Mouse (Mus musculus) hindbrain, embryonic 11.5 days (tissue): Measurements from ENCODE around the gene Tsg101. TPM values are rescaled to one million over a fixed set of nuclear protein-coding genes. Genes with fewer than 3 reads are reported as not detected.

ENCODE experiments used
- ATAC-seq: fragments of 200-750 bp; cut with Nextera tagmentation; 2 replicates; pipeline ENCODE4 v1.8.0; 2017; ENCODE audit warnings: mild to moderate bottlenecking, moderate TSS enrichment, moderate library complexity; ENCODE audit not compliant: low FRiP score
- DNase-seq: peaks from one replicate; pipeline ENCODE4 v3.0.0-alpha.2; 2015; ENCODE audit warnings: low spot score
- H3K27ac ChIP-seq: fragments of 300-500 bp; sonication (generic); 2 replicates; pipeline ENCODE4 v1.5.1; 2014; ENCODE audit warnings: mild to moderate bottlenecking, low read depth, low read length
- H3K27me3 ChIP-seq: fragments of 300-500 bp; sonication (generic); 2 replicates; pipeline ENCODE4 v1.6.1; 2014; ENCODE audit warnings: mild to moderate bottlenecking, low read length, moderate library complexity, mixed read lengths; ENCODE audit not compliant: control insufficient read depth, insufficient read depth
- H3K36me3 ChIP-seq: fragments of 300-500 bp; sonication (generic); 2 replicates; pipeline ENCODE4 v1.6.1; 2014; ENCODE audit warnings: mild to moderate bottlenecking, low read length, moderate library complexity, mixed read lengths; ENCODE audit not compliant: control insufficient read depth, insufficient read depth
- H3K4me1 ChIP-seq: fragments of 300-500 bp; sonication (generic); replicated peaks from 2 replicates; pipeline ENCODE4 v1.6.1; 2014; ENCODE audit warnings: low read length, mixed read lengths; ENCODE audit not compliant: control insufficient read depth, insufficient read depth
- H3K4me2 ChIP-seq: fragments of 300-500 bp; sonication (generic); replicated peaks from 2 replicates; pipeline ENCODE4 v1.6.1; 2014; ENCODE audit warnings: mild to moderate bottlenecking, low read depth, low read length
- H3K4me3 ChIP-seq: fragments of 300-500 bp; sonication (generic); 2 replicates; pipeline ENCODE4 v1.5.1; 2014; ENCODE audit warnings: low read depth, low read length
- H3K9ac ChIP-seq: fragments of 300-500 bp; sonication (generic); 2 replicates; pipeline ENCODE4 v1.6.1; 2014; ENCODE audit warnings: low read depth, low read length
- H3K9me3 ChIP-seq: fragments of 300-500 bp; sonication (generic); 2 replicates; pipeline ENCODE4 v1.6.1; 2016; ENCODE audit warnings: low read length; ENCODE audit not compliant: control insufficient read depth
- WGBS: fragments of 180-500 bp; shearing (Covaris S2); extraction: QIAGEN DNeasy Blood & Tissue Kit; methylation state at CpG from one replicate; pipeline ENCODE4 v1.1.7; 2014; 5-methylcytosine and 5-hydroxymethylcytosine counted together
- polyA plus RNA-seq: library from polyadenylated mRNA; unstranded; fragments of >200 nt; fragmentation: Nextera tagmentation; extraction: Ambion mirVana; gene quantifications from 2 replicates; pipeline ENCODE4 v1.2.1, GENCODE M21; 2014

The Tsg101 gene
- polyA plus RNA-seq, 1 experiment from 2014 or later, result 380 TPM

- peak; percentile 95 for DNase-seq
- ATAC-seq, result peak; percentile 87
- WGBS, result under 1% methylated on average over 45 of the region's 51 CpGs
- H3K9me3 ChIP-seq, result no peaks in the 10 kb centered on the region
- H3K4me1 ChIP-seq, result peaks cover 3% of the 10 kb centered on the region; the same call in 1 of the 2 replicates
- no peaks in the 10 kb centered on the region for H3K27me3 ChIP-seq
- 0 out of 2 replicates have a peak, but pooled peaks cover 2% of the 10 kb centered on the region for H3K36me3 ChIP-seq
- peak overlapping the region; percentile 92 for H3K9ac ChIP-seq
- peak overlapping the region; percentile 96 for H3K4me2 ChIP-seq
- H3K27ac ChIP-seq, result peak overlapping the region; percentile 53; the same call in 1 of the 2 replicates
- H3K4me3 ChIP-seq, result peak overlapping the region; percentile 85
Measured at GRCm38 (mm10) chr7:46845211-46845977, 74.4 kb downstream of the Tsg101 start.

GRCm38 (mm10) chr7:46843576-46843975 lies 76.2 kb downstream of the Tsg101 start:
- Histone ChIP-seq H3K4me3 (no peak overlapping the region), H3K27me3 (no peaks in the 10 kb centered on the region), H3K4me2 (no peak overlapping the region), H3K9me3 (no peaks in the 10 kb centered on the region), H3K4me1 (peaks cover 3% of the 10 kb centered on the region; the same call in 1 of the 2 replicates), H3K9ac (no peak overlapping the region), H3K27ac (no peak overlapping the region), H3K36me3 (no peaks in the 10 kb centered on the region)
- DNase-seq, result no peak
- WGBS, result 92% methylated on average over 4 of the region's 4 CpGs
- no peak for ATAC-seq

- ATAC-seq, result no peak
- Histone ChIP-seq H3K27ac (no peak overlapping the region), H3K4me1 (peaks cover 3% of the 10 kb centered on the region; the same call in 1 of the 2 replicates), H3K9me3 (no peaks in the 10 kb centered on the region), H3K36me3 (no peaks in the 10 kb centered on the region), H3K4me2 (no peak overlapping the region), H3K9ac (no peak overlapping the region), H3K27me3 (no peaks in the 10 kb centered on the region), H3K4me3 (no peak overlapping the region)
- WGBS, result 35% methylated on average over 5 of the region's 5 CpGs
- DNase-seq, result no peak
Measured at GRCm38 (mm10) chr7:46842278-46842677, 77.5 kb downstream of the Tsg101 start.

- H3K9me3 ChIP-seq, result no peaks in the 10 kb centered on the region
- H3K4me1 ChIP-seq, result peaks cover 3% of the 10 kb centered on the region; the same call in 1 of the 2 replicates
- H3K36me3 ChIP-seq, result no peaks in the 10 kb centered on the region
- 22% methylated on average over 6 of the region's 6 CpGs for WGBS
- no peak within 1 kb of the TSS for H3K4me2 ChIP-seq
- no peak within 1 kb of the TSS for H3K27ac ChIP-seq
- DNase-seq (no peak), ATAC-seq (no peak)
- no peak within 1 kb of the TSS for H3K4me3 ChIP-seq
- H3K27me3 ChIP-seq, result no peaks in the 10 kb centered on the region
- H3K9ac ChIP-seq, result no peak within 1 kb of the TSS
Measured at GRCm38 (mm10) chr7:46840787-46841525, 78.8 kb downstream of the Tsg101 start, which contains the start of gene Ldha. Ldha (plus strand) TSS chr7:46841475.

GRCm38 (mm10) chr7:46840326-46840725 lies 79.4 kb downstream of the Tsg101 start:
- Histone ChIP-seq H3K4me2 (no peak overlapping the region), H3K4me3 (no peak overlapping the region), H3K27me3 (no peaks in the 10 kb centered on the region), H3K9me3 (no peaks in the 10 kb centered on the region), H3K27ac (no peak overlapping the region), H3K9ac (no peak overlapping the region), H3K4me1 (peaks cover 3% of the 10 kb centered on the region; the same call in 1 of the 2 replicates), H3K36me3 (no peaks in the 10 kb centered on the region)
- DNase-seq (no peak), ATAC-seq (no peak)
- 46% methylated on average over 4 of the region's 4 CpGs for WGBS

- no peak overlapping the region for H3K27ac ChIP-seq
- 78% methylated on average over 5 of the region's 5 CpGs for WGBS
- H3K36me3 ChIP-seq, result no peaks in the 10 kb centered on the region
- no peaks in the 10 kb centered on the region for H3K4me1 ChIP-seq
- H3K4me3 ChIP-seq, result no peak overlapping the region
- H3K27me3 ChIP-seq, result no peaks in the 10 kb centered on the region
- no peak overlapping the region for H3K4me2 ChIP-seq
- ATAC-seq (no peak), DNase-seq (no peak)
- H3K9ac ChIP-seq, result no peak overlapping the region
- no peaks in the 10 kb centered on the region for H3K9me3 ChIP-seq
Measured at GRCm38 (mm10) chr7:46839861-46840260, 79.9 kb downstream of the Tsg101 start.

- no peaks in the 10 kb centered on the region for H3K36me3 ChIP-seq
- ATAC-seq (no peak), DNase-seq (no peak)
- H3K4me1 ChIP-seq, result no peaks in the 10 kb centered on the region
- H3K4me2 ChIP-seq, result no peak overlapping the region
- WGBS, result 30% methylated on average over 7 of the region's 7 CpGs
- no peak overlapping the region for H3K4me3 ChIP-seq
- no peaks in the 10 kb centered on the region for H3K27me3 ChIP-seq
- no peak overlapping the region for H3K9ac ChIP-seq
- no peaks in the 10 kb centered on the region for H3K9me3 ChIP-seq
- H3K27ac ChIP-seq, result no peak overlapping the region
Measured at GRCm38 (mm10) chr7:46839446-46839845, 80.3 kb downstream of the Tsg101 start.
